Mouse (Mus musculus) spleen, adult 2 months (tissue): ENCODE measurements around the gene Hmcn2. TPM values are rescaled to one million over a fixed set of nuclear protein-coding genes. Genes with fewer than 3 reads are reported as not detected.

Source experiments
- DNase-seq, 2 experiments: peaks; one replicate each; pipeline versions ENCODE4 v3.0.0 to v3.0.0-alpha.2; 2012 to 2021; ENCODE audit warnings: low spot score in 2 of 2, low read depth in 1 of 2
- H3K27ac ChIP-seq: fragments of 200-500 bp; 2 replicates; pipeline ENCODE4 v1.5.1; 2012; ENCODE audit warnings: low read length, inconsistent platforms; ENCODE audit not compliant: insufficient read depth
- H3K27me3 ChIP-seq: fragments of 200-500 bp; 2 replicates; pipeline ENCODE4 v1.6.1; 2012; ENCODE audit warnings: mild to moderate bottlenecking, moderate library complexity, low read length, inconsistent platforms; ENCODE audit not compliant: control insufficient read depth, insufficient read depth
- H3K36me3 ChIP-seq: fragments of 200-500 bp; 2 replicates; pipeline ENCODE4 v1.6.1; 2012; ENCODE audit warnings: mild to moderate bottlenecking, low read length, inconsistent platforms; ENCODE audit not compliant: control insufficient read depth, insufficient read depth
- H3K4me1 ChIP-seq: fragments of 200-500 bp; 2 replicates; pipeline ENCODE4 v1.6.1; 2011; ENCODE audit warnings: inconsistent platforms; ENCODE audit not compliant: control insufficient read depth, insufficient read depth, insufficient read length
- H3K4me3 ChIP-seq: fragments of 200-500 bp; 2 replicates; pipeline ENCODE4 v1.5.1; 2011; ENCODE audit warnings: mild to moderate bottlenecking, inconsistent platforms; ENCODE audit not compliant: insufficient read depth, insufficient read length; ENCODE audit errors: extremely low read depth
- CTCF ChIP-seq: fragments of 200-500 bp; IDR thresholded peaks from 2 replicates; pipeline ENCODE4 v1.5.1; 2011; ENCODE audit warnings: mild to moderate bottlenecking, inconsistent platforms; ENCODE audit not compliant: insufficient read depth, insufficient read length, insufficient replicate concordance; ENCODE audit errors: extremely low read depth
- POLR2A ChIP-seq: fragments of 200-500 bp; IDR thresholded peaks from 2 replicates; pipeline ENCODE4 v1.6.1; 2011; ENCODE audit warnings: low read depth, low read length, inconsistent platforms
- WGBS: fragments of 180-500 bp; shearing (Covaris S2); methylation state at CpG from one replicate; pipeline ENCODE4 v1.1.7; 2018; 5-methylcytosine and 5-hydroxymethylcytosine counted together
- polyA plus RNA-seq: library from polyadenylated mRNA; depleted of rRNA; stranded (reverse); fragments of >200 nt; gene quantifications from 2 replicates; pipeline ENCODE4 v1.2.3, GENCODE M21; 2012

Gene Hmcn2
- polyA plus RNA-seq, 1 experiment: 1.1 TPM

GRCm38 (mm10) chr2:31484187-31484586 is 170.0 kb downstream of the Hmcn2 start:
- H3K27me3 ChIP-seq: no peaks in the 10 kb centered on the region
- peak; percentile 48; the same call in 1 of the 2 replicates for TF ChIP-seq CTCF
- no peak for TF ChIP-seq POLR2A
- H3K4me3 ChIP-seq: no peak overlapping the region
- H3K27ac ChIP-seq: no peak overlapping the region
- peaks cover 10% of the 10 kb centered on the region; the same call in 1 of the 2 replicates for H3K36me3 ChIP-seq
- 86% methylated on average over 5 of the region's 5 CpGs for whole genome bisulfite sequencing
- no peaks in the 10 kb centered on the region for H3K4me1 ChIP-seq
- peak in 1 of 2 experiments; percentile 18 for DNase-seq

GRCm38 (mm10) chr2:31489166-31489565 is 175.0 kb downstream of the Hmcn2 start:
- no peak for DNase-seq
- Histone ChIP-seq H3K27ac (no peak overlapping the region), H3K4me3 (no peak overlapping the region), H3K27me3 (no peaks in the 10 kb centered on the region), H3K4me1 (no peaks in the 10 kb centered on the region), H3K36me3 (peaks cover 6% of the 10 kb centered on the region; the same call in 1 of the 2 replicates)
- 86% methylated on average over 12 of the region's 12 CpGs for WGBS
- TF ChIP-seq CTCF (no peak), POLR2A (no peak)

GRCm38 (mm10) chr2:31490556-31490955 is 176.3 kb downstream of the Hmcn2 start:
- 86% methylated on average over 2 of the region's 2 CpGs for WGBS

GRCm38 (mm10) chr2:31492308-31492707 is 178.1 kb downstream of the Hmcn2 start:
- DNase-seq: no peak
- TF ChIP-seq CTCF (no peak), POLR2A (no peak)
- Histone ChIP-seq H3K4me1 (no peaks in the 10 kb centered on the region), H3K27ac (no peak overlapping the region), H3K27me3 (no peaks in the 10 kb centered on the region), H3K4me3 (no peak overlapping the region), H3K36me3 (peaks cover 3% of the 10 kb centered on the region; the same call in 1 of the 2 replicates)
- 92% methylated on average over 8 of the region's 8 CpGs for WGBS

More at GRCm38 (mm10) chr2:31490556-31490955, 176.3 kb downstream of the Hmcn2 start:
- H3K27me3 ChIP-seq: no peaks in the 10 kb centered on the region
- no peak overlapping the region for H3K27ac ChIP-seq
- DNase-seq: no peak
- H3K36me3 ChIP-seq: peaks cover 3% of the 10 kb centered on the region; the same call in 1 of the 2 replicates
- H3K4me1 ChIP-seq: no peaks in the 10 kb centered on the region
- no peak for TF ChIP-seq CTCF
- no peak for TF ChIP-seq POLR2A
- no peak overlapping the region for H3K4me3 ChIP-seq

- Histone ChIP-seq H3K27me3 (no peaks in the 10 kb centered on the region), H3K27ac (no peak overlapping the region), H3K36me3 (peaks cover 3% of the 10 kb centered on the region; the same call in 1 of the 2 replicates), H3K4me3 (no peak overlapping the region), H3K4me1 (no peaks in the 10 kb centered on the region)
- no peak for DNase-seq
- WGBS: 93% methylated on average over 11 of the region's 11 CpGs
- TF ChIP-seq POLR2A (no peak), CTCF (no peak)
Observed at GRCm38 (mm10) chr2:31493243-31493642, 179.0 kb downstream of the Hmcn2 start.

- 76% methylated on average over 5 of the region's 5 CpGs for WGBS
- Histone ChIP-seq H3K27ac (no peak overlapping the region), H3K27me3 (no peaks in the 10 kb centered on the region), H3K4me3 (no peak overlapping the region), H3K4me1 (no peaks in the 10 kb centered on the region), H3K36me3 (no peaks in the 10 kb centered on the region)
- DNase-seq: no peak
- TF ChIP-seq POLR2A (no peak), CTCF (no peak)
Observed at GRCm38 (mm10) chr2:31494315-31494714, 180.1 kb downstream of the Hmcn2 start.

GRCm38 (mm10) chr2:31495046-31495476 is 180.8 kb downstream of the Hmcn2 start:
- no peak for DNase-seq
- Histone ChIP-seq H3K36me3 (no peaks in the 10 kb centered on the region), H3K4me3 (no peak overlapping the region), H3K27ac (no peak overlapping the region), H3K4me1 (no peaks in the 10 kb centered on the region), H3K27me3 (no peaks in the 10 kb centered on the region)
- TF ChIP-seq CTCF: no peak
- TF ChIP-seq POLR2A: no peak
- 81% methylated on average over 13 of the region's 13 CpGs for WGBS
